Mouse (Mus musculus) liver, postnatal 0 days (tissue): ENCODE results near the gene Tmem203. TPM values are rescaled to one million over a fixed set of nuclear protein-coding genes. Genes with fewer than 3 reads are reported as not detected.

Experiments
- ATAC-seq: fragments of 200-750 bp; cut with Nextera tagmentation; 2 replicates; pipeline ENCODE4 v1.8.0; 2017; ENCODE audit warnings: mild to moderate bottlenecking, moderate library complexity
- DNase-seq: peaks from one replicate; pipeline ENCODE4 v3.0.0-alpha.2; 2016
- H3K27ac ChIP-seq: fragments of 300-500 bp; sonication (generic); 2 replicates; pipeline ENCODE4 v1.5.1; 2014; ENCODE audit warnings: antibody characterized with exemption, moderate library complexity, mild to moderate bottlenecking, low read depth
- H3K27me3 ChIP-seq: fragments of 300-500 bp; sonication (generic); 2 replicates; pipeline ENCODE4 v1.6.1; 2014; ENCODE audit warnings: low read length, control low read depth, mixed read lengths; ENCODE audit not compliant: insufficient read depth
- H3K36me3 ChIP-seq: fragments of 300-500 bp; sonication (generic); replicated peaks from 2 replicates; pipeline ENCODE4 v1.6.1; 2014; ENCODE audit warnings: mild to moderate bottlenecking, control low read depth, low read length, moderate library complexity, mixed read lengths; ENCODE audit not compliant: insufficient read depth
- H3K4me1 ChIP-seq: fragments of 300-500 bp; sonication (generic); 2 replicates; pipeline ENCODE4 v1.6.1; 2014; ENCODE audit warnings: antibody characterized with exemption, mild to moderate bottlenecking, control low read depth; ENCODE audit not compliant: insufficient read depth
- H3K4me2 ChIP-seq: fragments of 300-500 bp; sonication (generic); 2 replicates; pipeline ENCODE4 v1.6.1; 2014; ENCODE audit warnings: low read depth, mild to moderate bottlenecking, low read length, moderate library complexity, mixed read lengths
- H3K4me3 ChIP-seq: fragments of 300-500 bp; sonication (generic); 2 replicates; pipeline ENCODE4 v1.5.1; 2014; ENCODE audit warnings: low read depth, low read length
- H3K9ac ChIP-seq: fragments of 300-500 bp; sonication (generic); replicated peaks from 2 replicates; pipeline ENCODE4 v1.6.1; 2014; ENCODE audit warnings: mild to moderate bottlenecking, moderate library complexity
- H3K9me3 ChIP-seq: fragments of 300-500 bp; sonication (generic); 2 replicates; pipeline ENCODE4 v1.6.1; 2016; ENCODE audit warnings: mild to moderate bottlenecking, control low read depth, low read length, mixed read lengths
- CTCF ChIP-seq: sonication (generic); IDR thresholded peaks from 2 replicates; pipeline ENCODE4 v1.5.1; 2016; ENCODE audit warnings: antibody characterized with exemption, low read depth
- EP300 ChIP-seq: IDR thresholded peaks from 2 replicates; pipeline ENCODE4 v1.6.1; 2016; ENCODE audit warnings: antibody characterized with exemption, low read depth, mild to moderate bottlenecking
- WGBS: fragments of 180-500 bp; shearing (Covaris S2); extraction: QIAGEN DNeasy Blood & Tissue Kit; methylation state at CpG from one replicate; pipeline ENCODE4 v1.1.7; 2014; ENCODE audit not compliant: insufficient replicate concordance; 5-methylcytosine and 5-hydroxymethylcytosine counted together
- polyA plus RNA-seq: library from polyadenylated mRNA; unstranded; fragments of >200 nt; fragmentation: Nextera tagmentation; extraction: Ambion mirVana; gene quantifications from 2 replicates; pipeline ENCODE4 v1.2.1, GENCODE M21; 2015

The Tmem203 gene
- polyA plus RNA-seq, 1 experiment from 2014 or later = 34.0 TPM

GRCm38 (mm10) chr2:25264851-25265250 is 9.6 kb downstream of the Tmem203 start:
- Histone ChIP-seq H3K27me3 (no peaks in the 10 kb centered on the region), H3K9me3 (no peaks in the 10 kb centered on the region), H3K4me2 (peak overlapping the region; percentile 93), H3K4me3 (peak overlapping the region; percentile 13; the same call in 1 of the 2 replicates), H3K9ac (0 out of 2 replicates have a peak overlapping the region, but pooled peaks have one; percentile 38), H3K36me3 (peaks cover 12% of the 10 kb centered on the region), H3K4me1 (peaks cover 57% of the 10 kb centered on the region), H3K27ac (peak overlapping the region; percentile 12; the same call in 1 of the 2 replicates)
- TF ChIP-seq CTCF = no peak
- TF ChIP-seq EP300 = no peak
- 71% methylated on average over 3 of the region's 3 CpGs for WGBS
- DNase-seq (no peak), ATAC-seq (no peak)

DNA sequence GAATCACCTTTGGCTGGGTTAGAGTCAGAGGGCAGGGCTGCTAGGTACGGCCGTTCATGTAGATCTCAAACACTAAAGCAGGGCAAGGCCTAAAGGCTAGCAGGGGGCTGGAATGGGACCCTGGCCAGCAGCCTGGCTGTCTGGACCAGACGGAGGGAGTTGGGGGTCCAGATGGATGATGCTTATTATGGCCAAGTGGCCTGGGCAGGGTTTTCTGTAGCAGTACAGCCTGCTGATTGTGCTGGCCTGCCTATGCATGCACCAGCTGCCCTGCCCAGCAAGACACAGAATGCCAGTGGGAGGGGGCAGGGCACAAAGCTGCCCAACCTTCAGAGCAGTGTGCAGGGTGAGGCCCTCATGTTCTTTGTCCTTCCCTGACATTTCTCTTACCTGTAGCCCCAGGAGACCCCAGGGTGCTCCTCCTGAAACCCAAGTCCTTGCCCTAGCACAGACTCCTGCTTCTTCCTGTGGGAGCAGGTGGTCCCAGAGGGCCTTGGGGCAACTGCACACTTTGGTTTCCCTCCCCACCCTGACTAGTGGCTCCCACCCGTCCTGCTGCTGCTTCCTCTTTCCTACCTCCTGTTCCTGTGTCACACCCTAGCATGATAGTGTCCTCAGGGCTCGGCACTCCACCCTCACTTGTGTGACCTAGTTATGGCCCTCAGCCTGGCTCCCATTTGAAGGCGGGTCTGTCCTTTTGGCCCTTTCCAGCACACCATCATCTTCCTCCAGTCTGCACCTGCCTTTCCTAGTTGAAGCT is 10.8 kb downstream of the Tmem203 start:
- DNase-seq = no peak
- 46% methylated on average over 6 of the region's 6 CpGs for WGBS
- Histone ChIP-seq H3K4me3 (peak overlapping the region; percentile 21), H3K9ac (peak overlapping the region; percentile 63), H3K36me3 (peaks cover 19% of the 10 kb centered on the region), H3K27ac (peak overlapping the region; percentile 84), H3K4me2 (peak overlapping the region; percentile 93), H3K27me3 (no peaks in the 10 kb centered on the region), H3K4me1 (peaks cover 60% of the 10 kb centered on the region), H3K9me3 (no peaks in the 10 kb centered on the region)
- ATAC-seq = peak; percentile 13
- TF ChIP-seq CTCF (no peak), EP300 (no peak)

DNA sequence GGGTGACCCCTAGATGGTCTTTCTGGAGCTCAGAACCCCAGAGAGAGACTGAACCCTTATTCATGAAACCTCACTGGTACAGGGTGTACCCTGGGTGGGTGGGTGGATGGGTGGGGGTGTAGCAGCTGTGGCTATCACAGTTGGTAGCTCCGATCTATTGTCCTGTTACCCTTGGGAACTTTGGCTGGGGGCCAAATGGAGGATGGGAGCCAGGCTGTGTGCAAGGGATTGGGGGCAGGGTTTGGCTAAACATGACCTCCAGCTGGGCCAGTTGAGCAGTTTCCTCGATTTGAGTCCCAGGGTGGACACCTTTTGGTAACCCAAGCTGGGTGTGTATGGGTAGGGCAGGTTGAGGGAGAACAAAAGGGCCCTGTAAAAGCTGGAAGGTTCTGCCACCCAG is 11.5 kb downstream of the Tmem203 start:
- Histone ChIP-seq H3K4me2 (peak overlapping the region; percentile 93), H3K36me3 (peaks cover 19% of the 10 kb centered on the region), H3K4me3 (peak overlapping the region; percentile 21; the same call in 1 of the 2 replicates), H3K27ac (peak overlapping the region; percentile 84), H3K27me3 (no peaks in the 10 kb centered on the region), H3K4me1 (peaks cover 65% of the 10 kb centered on the region), H3K9me3 (no peaks in the 10 kb centered on the region), H3K9ac (peak overlapping the region; percentile 63)
- no peak for TF ChIP-seq EP300
- no peak for TF ChIP-seq CTCF
- 34% methylated on average over 2 of the region's 2 CpGs for WGBS
- DNase-seq = peak; percentile 86
- ATAC-seq = peak; percentile 34

GRCm38 (mm10) chr2:25267241-25267640 is 12.0 kb downstream of the Tmem203 start:
- TF ChIP-seq CTCF (no peak), EP300 (no peak)
- peaks cover 19% of the 10 kb centered on the region for H3K36me3 ChIP-seq
- no peaks in the 10 kb centered on the region for H3K27me3 ChIP-seq
- H3K4me2 ChIP-seq = peak overlapping the region; percentile 93
- H3K9me3 ChIP-seq = no peaks in the 10 kb centered on the region
- peak overlapping the region; percentile 84 for H3K27ac ChIP-seq
- DNase-seq (no peak), ATAC-seq (no peak)
- H3K4me1 ChIP-seq = peaks cover 62% of the 10 kb centered on the region
- peak overlapping the region; percentile 45 for H3K9ac ChIP-seq
- no peak overlapping the region for H3K4me3 ChIP-seq

- peaks cover 64% of the 10 kb centered on the region for H3K4me1 ChIP-seq
Measured at GRCm38 (mm10) chr2:25267746-25268309, 12.6 kb downstream of the Tmem203 start.

GRCm38 (mm10) chr2:25271827-25272511 is 16.7 kb downstream of the Tmem203 start, which contains the start of the genes Ssna1 and Anapc2:
Ssna1 (minus strand) TSS chr2:25272438.
Anapc2 (plus strand) TSS chr2:25272478.
- Histone ChIP-seq H3K27ac (peak within 1 kb of the TSS; percentile 84), H3K4me2 (peak within 1 kb of the TSS; percentile 94), H3K9me3 (no peaks in the 10 kb centered on the region), H3K9ac (peak within 1 kb of the TSS; percentile 89), H3K27me3 (no peaks in the 10 kb centered on the region), H3K4me3 (peak within 1 kb of the TSS; percentile 87), H3K4me1 (peaks cover 32% of the 10 kb centered on the region), H3K36me3 (peaks cover 44% of the 10 kb centered on the region)
- ATAC-seq = peak; percentile 96
- TF ChIP-seq CTCF = peak; percentile 69
- no peak; the same call in 1 of the 2 replicates for TF ChIP-seq EP300
- DNase-seq = peak; percentile 100
- under 1% methylated on average over 54 of the region's 55 CpGs for WGBS

More at GRCm38 (mm10) chr2:25267746-25268309, 12.6 kb downstream of the Tmem203 start:
- ATAC-seq = no peak
- Histone ChIP-seq H3K9me3 (no peaks in the 10 kb centered on the region), H3K4me3 (no peak overlapping the region), H3K27me3 (no peaks in the 10 kb centered on the region), H3K4me2 (no peak overlapping the region), H3K9ac (no peak overlapping the region), H3K36me3 (peaks cover 19% of the 10 kb centered on the region), H3K27ac (peak overlapping the region; percentile 84)
- 66% methylated on average over 4 of the region's 4 CpGs for WGBS
- TF ChIP-seq EP300 (no peak), CTCF (no peak)
- DNase-seq = no peak
